Mouse (Mus musculus): ENCODE measurements at regions not wholly inside any gene's neighbourhood (a gene's known extent, or its start where the extent isn't known, plus 50 kb on each side); places are given as distances from the start of the nearest gene placed in this dataset.

- H3K9me3 ChIP-seq, result no peaks in the 10 kb centered on the region
- no peaks in the 10 kb centered on the region for H3K4me1 ChIP-seq
- WGBS, result 90% methylated on average over 4 of the region's 4 CpGs
- no peak for ATAC-seq (replicated peaks)
- no peak overlapping the region for H3K4me3 ChIP-seq
- no peak overlapping the region for H3K9ac ChIP-seq
- no peaks in the 10 kb centered on the region for H3K36me3 ChIP-seq (replicated peaks)
- no peak overlapping the region for H3K27ac ChIP-seq
- H3K27me3 ChIP-seq (replicated peaks), result no peaks in the 10 kb centered on the region
- H3K4me2 ChIP-seq, result no peak overlapping the region
These were observed 274.3 kb upstream of the Clnk start for GRCm38 (mm10) chr5:39150891-39151290.

- no peak for ATAC-seq (replicated peaks)
- H3K36me3 ChIP-seq (replicated peaks), result no peaks in the 10 kb centered on the region
- H3K4me2 ChIP-seq, result no peak overlapping the region
- no peak overlapping the region for H3K9ac ChIP-seq
- WGBS, result 36% methylated on average over 2 of the region's 2 CpGs
- no peaks in the 10 kb centered on the region for H3K4me1 ChIP-seq
- no peak overlapping the region for H3K27ac ChIP-seq
- no peaks in the 10 kb centered on the region for H3K27me3 ChIP-seq (replicated peaks)
- no peak overlapping the region for H3K4me3 ChIP-seq
- H3K9me3 ChIP-seq, result no peaks in the 10 kb centered on the region
These were observed 269.0 kb upstream of the Clnk start for GRCm38 (mm10) chr5:39145658-39146057.

- H3K9me3 ChIP-seq, result no peaks in the 10 kb centered on the region
- H3K27me3 ChIP-seq (replicated peaks), result no peaks in the 10 kb centered on the region
- H3K4me2 ChIP-seq, result no peak overlapping the region
- WGBS, result 90% methylated on average over 10 of the region's 10 CpGs
- ATAC-seq (replicated peaks), result no peak
- no peaks in the 10 kb centered on the region for H3K36me3 ChIP-seq (replicated peaks)
- H3K9ac ChIP-seq, result no peak overlapping the region
- H3K4me1 ChIP-seq, result no peaks in the 10 kb centered on the region
- no peak overlapping the region for H3K27ac ChIP-seq
- no peak overlapping the region for H3K4me3 ChIP-seq
These were observed 267.6 kb upstream of the Clnk start for GRCm38 (mm10) chr5:39144225-39144624.

- H3K27ac ChIP-seq, result no peak overlapping the region
- no peaks in the 10 kb centered on the region for H3K9me3 ChIP-seq
- H3K4me2 ChIP-seq, result no peak overlapping the region
- ATAC-seq (replicated peaks), result no peak
- WGBS, result 67% methylated on average over 4 of the region's 4 CpGs
- no peaks in the 10 kb centered on the region for H3K36me3 ChIP-seq (replicated peaks)
- H3K27me3 ChIP-seq (replicated peaks), result no peaks in the 10 kb centered on the region
- H3K4me1 ChIP-seq, result no peaks in the 10 kb centered on the region
- H3K9ac ChIP-seq, result no peak overlapping the region
- H3K4me3 ChIP-seq, result no peak overlapping the region
These were observed 267.0 kb upstream of the Clnk start for GRCm38 (mm10) chr5:39143648-39144047.

GRCm38 (mm10) chr5:39138375-39138774, 261.8 kb upstream of the Clnk start:
- no peak overlapping the region for H3K27ac ChIP-seq
- no peaks in the 10 kb centered on the region for H3K36me3 ChIP-seq (replicated peaks)
- no peak for ATAC-seq (replicated peaks)
- H3K27me3 ChIP-seq (replicated peaks), result no peaks in the 10 kb centered on the region
- no peak overlapping the region for H3K4me3 ChIP-seq
- H3K4me2 ChIP-seq, result no peak overlapping the region
- 82% methylated on average over 3 of the region's 3 CpGs for WGBS
- no peaks in the 10 kb centered on the region for H3K4me1 ChIP-seq
- no peaks in the 10 kb centered on the region for H3K9me3 ChIP-seq
- no peak overlapping the region for H3K9ac ChIP-seq

- H3K4me1 ChIP-seq, result no peaks in the 10 kb centered on the region
- H3K9me3 ChIP-seq, result no peaks in the 10 kb centered on the region
- no peak overlapping the region for H3K4me2 ChIP-seq
- H3K9ac ChIP-seq, result no peak overlapping the region
- H3K4me3 ChIP-seq, result no peak overlapping the region
- H3K36me3 ChIP-seq (replicated peaks), result no peaks in the 10 kb centered on the region
- no peaks in the 10 kb centered on the region for H3K27me3 ChIP-seq (replicated peaks)
- no peak for ATAC-seq (replicated peaks)
- H3K27ac ChIP-seq, result no peak overlapping the region
These were observed 252.3 kb upstream of the Clnk start for GRCm38 (mm10) chr5:39128931-39129330.

- no peak overlapping the region for H3K9ac ChIP-seq
- no peak overlapping the region for H3K27ac ChIP-seq
- 89% methylated on average over 4 of the region's 4 CpGs for WGBS
- H3K27me3 ChIP-seq (replicated peaks), result no peaks in the 10 kb centered on the region
- H3K36me3 ChIP-seq (replicated peaks), result no peaks in the 10 kb centered on the region
- no peak overlapping the region for H3K4me3 ChIP-seq
- H3K4me1 ChIP-seq, result no peaks in the 10 kb centered on the region
- H3K4me2 ChIP-seq, result no peak overlapping the region
- ATAC-seq (replicated peaks), result no peak
- H3K9me3 ChIP-seq, result no peaks in the 10 kb centered on the region
These were observed 250.2 kb upstream of the Clnk start for GRCm38 (mm10) chr5:39126833-39127232.

GRCm38 (mm10) chr5:39126270-39126691, 249.7 kb upstream of the Clnk start:
- Histone ChIP-seq H3K4me3 (no peak overlapping the region), H3K27me3 (replicated peaks) (no peaks in the 10 kb centered on the region), H3K4me2 (no peak overlapping the region), H3K36me3 (replicated peaks) (no peaks in the 10 kb centered on the region), H3K4me1 (no peaks in the 10 kb centered on the region), H3K9ac (no peak overlapping the region), H3K9me3 (no peaks in the 10 kb centered on the region), H3K27ac (no peak overlapping the region)
- ATAC-seq (replicated peaks), result no peak
- 73% methylated on average over 2 of the region's 2 CpGs for WGBS

GRCm38 (mm10) chr5:39110336-39110735, 233.7 kb upstream of the Clnk start:
- no peaks in the 10 kb centered on the region for H3K27me3 ChIP-seq (replicated peaks)
- no peak for ATAC-seq (replicated peaks)
- no peak overlapping the region for H3K4me2 ChIP-seq
- no peak overlapping the region for H3K9ac ChIP-seq
- H3K27ac ChIP-seq, result no peak overlapping the region
- H3K4me1 ChIP-seq, result no peaks in the 10 kb centered on the region
- H3K4me3 ChIP-seq, result no peak overlapping the region
- H3K9me3 ChIP-seq, result no peaks in the 10 kb centered on the region
- H3K36me3 ChIP-seq (replicated peaks), result no peaks in the 10 kb centered on the region
- WGBS, result 95% methylated on average over 1 of the region's 1 CpGs

GRCm38 (mm10) chr5:39109526-39109925, 232.9 kb upstream of the Clnk start:
- no peak overlapping the region for H3K4me3 ChIP-seq
- no peaks in the 10 kb centered on the region for H3K9me3 ChIP-seq
- ATAC-seq (replicated peaks), result no peak
- no peaks in the 10 kb centered on the region for H3K27me3 ChIP-seq (replicated peaks)
- no peak overlapping the region for H3K27ac ChIP-seq
- 88% methylated on average over 3 of the region's 3 CpGs for WGBS
- no peaks in the 10 kb centered on the region for H3K4me1 ChIP-seq
- H3K4me2 ChIP-seq, result no peak overlapping the region
- no peaks in the 10 kb centered on the region for H3K36me3 ChIP-seq (replicated peaks)
- H3K9ac ChIP-seq, result no peak overlapping the region

GRCm38 (mm10) chr5:39099113-39099512, 222.5 kb upstream of the Clnk start:
- WGBS, result 38% methylated on average over 5 of the region's 5 CpGs
- no peak for ATAC-seq (replicated peaks)
- Histone ChIP-seq H3K27me3 (replicated peaks) (no peaks in the 10 kb centered on the region), H3K9ac (no peak overlapping the region), H3K4me1 (no peaks in the 10 kb centered on the region), H3K4me2 (no peak overlapping the region), H3K9me3 (no peaks in the 10 kb centered on the region), H3K27ac (no peak overlapping the region), H3K36me3 (replicated peaks) (no peaks in the 10 kb centered on the region), H3K4me3 (no peak overlapping the region)

- Histone ChIP-seq H3K9ac (no peak overlapping the region), H3K4me3 (no peak overlapping the region), H3K4me1 (no peaks in the 10 kb centered on the region), H3K9me3 (no peaks in the 10 kb centered on the region), H3K4me2 (no peak overlapping the region), H3K27me3 (replicated peaks) (no peaks in the 10 kb centered on the region), H3K27ac (no peak overlapping the region), H3K36me3 (replicated peaks) (no peaks in the 10 kb centered on the region)
- ATAC-seq (replicated peaks), result no peak
- 75% methylated on average over 3 of the region's 3 CpGs for WGBS
These were observed 218.3 kb upstream of the Clnk start for GRCm38 (mm10) chr5:39094875-39095274.

GRCm38 (mm10) chr5:39076555-39077178, 200.1 kb upstream of the Clnk start:
- 26% methylated on average over 11 of the region's 11 CpGs for whole genome bisulfite sequencing
- no peak overlapping the region for H3K9ac ChIP-seq
- H3K4me1 ChIP-seq, result no peaks in the 10 kb centered on the region
- peak; percentile 62; the same call in 1 of the 2 replicates for ATAC-seq (replicated peaks)
- H3K36me3 ChIP-seq (replicated peaks), result no peaks in the 10 kb centered on the region
- H3K27me3 ChIP-seq (replicated peaks), result no peaks in the 10 kb centered on the region
- no peak overlapping the region for H3K27ac ChIP-seq
- H3K4me3 ChIP-seq, result no peak overlapping the region
- H3K4me2 ChIP-seq, result no peak overlapping the region
- no peaks in the 10 kb centered on the region for H3K9me3 ChIP-seq
